Mouse (Mus musculus): ENCODE data around the gene 4930539E08Rik. TPM values are rescaled to one million over a fixed set of nuclear protein-coding genes. Genes with fewer than 3 reads are reported as not detected.

The 4930539E08Rik gene
- not detected for total RNA-seq (2021)
- long read RNA-seq, experiment 1, result 0 reads
- long read RNA-seq, experiment 2, result 0 reads

GRCm38 (mm10) chr17:28915060-28915628, at the start of gene 4930539E08Rik:
TSS of gene 4930539E08Rik (minus strand) at chr17:28915324.
- no peak for DNase-seq

- DNase-seq, result no peak
Observed at GRCm38 (mm10) chr17:28961596-28961995, 46.5 kb upstream of the 4930539E08Rik start.

GRCm38 (mm10) chr17:28960597-28960996, 45.5 kb upstream of the 4930539E08Rik start:
- no peak for DNase-seq

GRCm38 (mm10) chr17:28954416-28954815, 39.3 kb upstream of the 4930539E08Rik start:
- DNase-seq, result no peak

- no peak for DNase-seq
Observed at GRCm38 (mm10) chr17:28953251-28953650, 38.1 kb upstream of the 4930539E08Rik start.

GRCm38 (mm10) chr17:28951831-28952799, 37.0 kb upstream of the 4930539E08Rik start, which contains the start of gene Kctd20:
TSS of gene Kctd20 (plus strand) at chr17:28951950.
- peak; percentile 95 for DNase-seq

- no peak for DNase-seq
Observed at GRCm38 (mm10) chr17:28950751-28951150, 35.6 kb upstream of the 4930539E08Rik start.

GRCm38 (mm10) chr17:28948661-28949060, 33.5 kb upstream of the 4930539E08Rik start:
- no peak for DNase-seq

- DNase-seq, result no peak
Observed at GRCm38 (mm10) chr17:28947011-28947939, 32.2 kb upstream of the 4930539E08Rik start.

- no peak for DNase-seq
Observed at GRCm38 (mm10) chr17:28944481-28944880, 29.4 kb upstream of the 4930539E08Rik start.

GRCm38 (mm10) chr17:28943740-28944139, 28.6 kb upstream of the 4930539E08Rik start, which contains the start of gene Pxt1:
TSS of gene Pxt1 (minus strand) at chr17:28943840.
- DNase-seq, result no peak

- no peak for DNase-seq
Observed at GRCm38 (mm10) chr17:28942101-28942500, 27.0 kb upstream of the 4930539E08Rik start.

GRCm38 (mm10) chr17:28940776-28941555, 25.8 kb upstream of the 4930539E08Rik start:
- DNase-seq, result no peak

- no peak for DNase-seq
Observed at GRCm38 (mm10) chr17:28936622-28937345, 21.7 kb upstream of the 4930539E08Rik start.

GRCm38 (mm10) chr17:28936133-28936532, 21.0 kb upstream of the 4930539E08Rik start:
- no peak for DNase-seq

GRCm38 (mm10) chr17:28934120-28934916, 19.2 kb upstream of the 4930539E08Rik start:
- no peak for DNase-seq

GRCm38 (mm10) chr17:28932274-28932673, 17.1 kb upstream of the 4930539E08Rik start:
- no peak for DNase-seq

- no peak for DNase-seq
Observed at GRCm38 (mm10) chr17:28931436-28932211, 16.5 kb upstream of the 4930539E08Rik start.
